Mouse (Mus musculus) bone marrow, adult 2 months (tissue): ENCODE results near the gene Zmym4.

ENCODE experiments used
- CTCF ChIP-seq: fragments of 200-500 bp; IDR thresholded peaks from 2 replicates; pipeline ENCODE4 v1.5.1; 2011; ENCODE audit warnings: low read length, control low read depth; ENCODE audit not compliant: control insufficient read depth, insufficient read depth
- POLR2A ChIP-seq: fragments of 200-500 bp; IDR thresholded peaks from 2 replicates; pipeline ENCODE4 v1.6.1; 2011; ENCODE audit warnings: low read depth, mild to moderate bottlenecking, control low read depth, low read length, borderline replicate concordance; ENCODE audit not compliant: control insufficient read depth

GRCm38 (mm10) chr4:127004384-127004783, 36.4 kb upstream of the Zmym4 start:
- TF ChIP-seq CTCF (no peak), POLR2A (no peak)
